Mouse (Mus musculus) cerebellum, adult 11-12 months (tissue): ENCODE measurements around the gene Plpp6.
A peak's percentile ranks its signal among the peaks of the same experiment; 100 is the strongest.

Experiments used
- DNase-seq: peaks from one replicate; pipeline ENCODE4 v3.0.0; 2022

Gene Plpp6

DNA sequence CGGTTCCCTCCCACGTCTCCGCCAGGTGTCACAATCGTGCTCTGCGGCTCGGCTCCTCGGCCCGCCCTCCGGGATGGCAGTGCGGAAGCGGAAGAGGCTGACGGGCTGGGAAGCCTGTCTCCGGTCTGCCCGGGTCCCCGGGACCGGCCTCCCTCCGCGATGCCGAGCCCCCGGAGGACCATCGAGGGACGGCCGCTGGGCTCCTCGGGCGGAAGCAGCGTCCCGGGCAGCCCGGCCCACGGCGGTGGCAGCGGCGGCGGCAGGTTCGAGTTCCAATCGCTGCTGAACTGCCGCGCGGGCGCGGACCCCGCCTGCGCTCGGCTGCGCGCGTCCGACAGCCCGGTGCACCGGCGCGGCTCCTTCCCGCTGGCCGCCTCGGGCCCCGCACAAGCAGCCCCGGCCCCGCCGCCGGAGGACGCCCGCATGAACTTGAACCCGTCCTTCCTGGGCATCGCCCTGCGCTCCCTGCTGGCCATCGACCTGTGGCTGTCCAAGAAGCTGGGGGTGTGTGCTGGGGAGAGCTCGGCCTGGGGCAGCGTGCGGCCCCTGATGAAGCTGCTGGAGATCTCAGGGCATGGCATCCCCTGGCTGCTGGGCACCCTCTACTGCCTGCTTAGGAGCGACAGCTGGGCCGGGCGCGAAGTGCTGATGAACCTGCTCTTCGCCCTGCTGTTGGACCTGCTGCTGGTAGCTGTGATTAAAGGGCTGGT is at the start of gene Plpp6:
Gene Plpp6, plus strand, starts transcription at position 112 of the 710 bp plus-strand sequence.
- peak; percentile 90 for DNase-seq

DNA sequence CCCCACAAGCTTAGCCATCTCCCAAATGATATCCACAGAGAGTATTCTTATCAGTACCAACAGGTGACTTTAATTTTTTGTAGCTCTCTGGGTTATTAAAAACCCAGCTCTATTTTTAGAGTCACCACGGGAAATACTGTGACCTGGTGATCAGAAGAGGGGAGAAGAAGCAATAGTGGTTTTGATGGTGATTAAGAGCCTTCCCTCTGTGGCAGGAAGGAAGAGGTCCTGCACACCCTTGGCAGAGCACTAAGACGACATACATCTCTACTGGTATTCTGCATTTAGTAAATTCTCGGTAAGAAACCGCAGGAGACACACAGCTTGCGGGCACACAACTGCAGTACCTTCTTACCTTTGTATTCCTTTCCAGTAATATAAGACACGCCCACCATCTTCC is 49.2 kb upstream of the Plpp6 start:
- no peak for DNase-seq

DNA sequence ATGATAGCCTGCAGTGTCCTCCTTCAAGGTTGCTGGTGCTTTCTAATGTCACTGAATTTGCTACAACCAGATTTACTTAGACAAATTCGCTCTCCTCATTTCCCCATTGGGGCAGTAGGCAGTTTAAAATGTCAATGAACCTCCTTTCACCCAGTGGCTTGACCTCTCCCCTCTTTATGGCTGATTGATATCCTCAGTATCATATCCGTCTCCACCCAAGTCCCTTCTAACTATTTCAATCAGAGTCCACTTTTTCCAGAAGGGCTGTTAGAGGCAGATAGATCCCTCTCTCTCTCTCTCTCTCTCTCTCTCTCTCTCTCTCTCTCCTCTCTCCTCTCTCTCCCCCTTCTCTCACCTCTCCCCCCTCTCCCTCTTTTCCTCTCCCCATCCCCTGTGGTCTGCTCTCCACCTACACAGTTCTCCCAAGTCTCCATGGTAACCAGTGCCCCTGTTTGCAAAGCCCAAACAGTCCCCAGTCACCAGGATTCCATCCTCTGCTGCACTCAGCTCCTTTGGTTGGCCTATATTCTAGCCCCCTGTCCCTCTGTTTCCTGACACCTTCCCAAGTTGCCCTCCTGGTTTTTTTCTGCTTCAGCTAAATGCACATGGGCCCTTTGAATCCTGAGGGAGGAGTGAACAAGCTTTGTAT is 48.0 kb upstream of the Plpp6 start:
- DNase-seq = no peak

DNA sequence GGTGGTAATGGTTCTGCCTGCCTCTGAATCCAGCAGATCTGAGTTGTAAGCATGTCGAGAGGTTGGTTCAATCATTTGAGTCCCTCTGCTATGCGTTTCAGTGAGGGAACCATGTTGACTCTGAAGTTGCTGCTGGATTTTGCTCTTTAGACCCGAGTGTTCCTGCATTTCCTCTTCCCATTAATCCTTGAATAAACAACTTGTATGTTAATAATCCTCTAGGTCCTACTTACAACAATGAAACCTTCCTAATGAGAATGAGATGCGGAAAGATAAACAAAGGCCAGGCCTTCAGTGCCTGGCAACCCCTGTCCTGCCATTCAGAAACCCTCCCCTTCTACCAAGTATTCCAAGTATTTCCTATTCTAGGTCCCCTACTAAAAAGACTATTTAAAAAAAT is 47.3 kb upstream of the Plpp6 start:
- no peak for DNase-seq

DNA sequence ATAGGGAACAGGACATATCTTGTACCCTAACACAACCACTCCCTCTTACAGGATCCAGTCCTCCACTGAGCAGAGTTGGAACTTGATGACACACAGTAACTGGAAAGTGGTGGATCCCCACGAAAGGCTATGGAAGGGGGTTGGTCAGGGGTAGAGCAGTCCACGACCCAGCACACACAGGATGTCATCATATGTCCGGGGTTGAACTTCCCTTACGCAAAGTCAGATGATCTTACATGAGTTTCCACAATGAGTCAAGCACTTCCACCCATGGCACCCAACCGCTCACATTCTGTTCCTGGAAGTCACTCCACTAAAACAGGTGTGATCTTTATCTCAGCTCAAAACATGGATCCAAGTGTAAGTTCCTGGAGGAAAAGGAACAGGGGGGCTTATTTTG is 45.9 kb upstream of the Plpp6 start:
- no peak for DNase-seq

DNA sequence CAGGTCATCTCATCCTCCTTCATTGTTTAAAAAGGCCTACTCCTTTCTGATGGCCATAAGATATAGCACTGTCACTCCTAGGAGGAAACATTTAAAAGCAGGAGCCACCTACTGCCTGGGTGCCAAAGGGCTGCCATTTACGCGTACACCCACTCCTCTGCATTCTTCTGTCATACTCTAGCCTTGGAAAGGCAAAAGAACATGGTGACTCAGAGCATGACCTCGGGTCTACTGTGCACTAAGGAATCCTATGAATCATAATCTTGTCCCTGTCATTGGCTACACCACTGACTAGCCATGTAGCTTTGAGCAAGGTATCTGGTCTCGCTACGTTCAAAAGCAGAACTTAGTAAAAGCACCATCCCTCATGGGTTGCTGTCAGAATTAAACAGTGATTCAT is 37.4 kb upstream of the Plpp6 start:
- DNase-seq = no peak

DNA sequence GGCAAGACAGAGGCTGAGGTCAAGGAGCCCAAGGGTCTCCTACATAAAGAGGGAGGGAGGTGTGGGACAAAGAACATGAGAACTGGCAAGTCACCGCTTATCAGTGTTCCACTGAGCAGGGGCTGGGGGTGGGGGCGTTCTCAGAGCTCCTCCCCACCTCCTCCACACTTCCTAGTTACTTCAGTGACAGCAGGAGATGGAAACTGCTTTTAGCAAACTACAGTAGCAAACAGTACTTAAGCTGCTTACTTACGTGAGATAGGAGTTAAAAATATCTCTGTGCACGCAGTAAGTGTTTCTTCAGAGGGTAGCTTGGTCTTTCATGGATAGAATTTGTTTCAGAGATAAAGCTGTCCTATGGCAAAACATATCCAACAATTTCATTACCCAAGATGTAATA is 36.4 kb upstream of the Plpp6 start:
- DNase-seq = no peak

DNA sequence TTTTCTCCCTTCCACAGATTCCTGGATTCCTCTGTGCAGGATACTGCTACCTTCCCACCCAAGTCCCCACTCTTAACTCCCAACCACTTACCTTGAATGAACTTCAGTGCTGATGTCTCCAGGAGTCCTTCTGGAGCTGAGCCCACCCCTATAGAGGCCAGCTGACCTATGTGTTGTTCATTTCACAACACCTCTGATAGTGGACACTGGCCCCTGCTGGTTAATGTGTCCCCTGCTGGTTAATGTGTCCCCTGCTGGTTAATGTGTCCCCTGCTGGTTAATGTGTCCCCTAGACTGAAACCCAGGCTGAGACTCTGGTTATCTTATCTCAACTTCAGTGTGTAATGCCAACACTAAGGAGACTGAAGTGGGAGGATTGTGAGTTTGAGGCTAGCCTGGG is 34.7 kb upstream of the Plpp6 start:
- DNase-seq = no peak

DNA sequence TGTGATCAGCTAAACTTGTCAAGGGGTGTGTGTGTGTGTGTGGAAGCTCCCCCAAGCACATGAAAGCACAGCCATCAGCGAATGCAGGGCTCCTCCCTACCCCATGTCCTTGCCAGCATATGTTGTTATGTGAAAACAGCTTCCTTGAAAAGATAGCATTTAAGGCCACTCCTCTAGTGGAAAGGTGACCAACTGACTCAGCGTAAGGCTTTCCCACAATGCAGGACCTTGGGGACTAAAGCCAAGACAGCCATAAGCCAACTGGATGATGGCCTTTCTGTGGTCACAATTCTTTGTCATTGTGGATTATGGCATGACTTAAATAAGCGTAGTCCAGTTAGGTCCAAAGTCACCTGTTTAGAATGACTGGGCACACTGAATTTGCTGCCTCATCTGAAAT is 28.9 kb upstream of the Plpp6 start:
- no peak for DNase-seq

DNA sequence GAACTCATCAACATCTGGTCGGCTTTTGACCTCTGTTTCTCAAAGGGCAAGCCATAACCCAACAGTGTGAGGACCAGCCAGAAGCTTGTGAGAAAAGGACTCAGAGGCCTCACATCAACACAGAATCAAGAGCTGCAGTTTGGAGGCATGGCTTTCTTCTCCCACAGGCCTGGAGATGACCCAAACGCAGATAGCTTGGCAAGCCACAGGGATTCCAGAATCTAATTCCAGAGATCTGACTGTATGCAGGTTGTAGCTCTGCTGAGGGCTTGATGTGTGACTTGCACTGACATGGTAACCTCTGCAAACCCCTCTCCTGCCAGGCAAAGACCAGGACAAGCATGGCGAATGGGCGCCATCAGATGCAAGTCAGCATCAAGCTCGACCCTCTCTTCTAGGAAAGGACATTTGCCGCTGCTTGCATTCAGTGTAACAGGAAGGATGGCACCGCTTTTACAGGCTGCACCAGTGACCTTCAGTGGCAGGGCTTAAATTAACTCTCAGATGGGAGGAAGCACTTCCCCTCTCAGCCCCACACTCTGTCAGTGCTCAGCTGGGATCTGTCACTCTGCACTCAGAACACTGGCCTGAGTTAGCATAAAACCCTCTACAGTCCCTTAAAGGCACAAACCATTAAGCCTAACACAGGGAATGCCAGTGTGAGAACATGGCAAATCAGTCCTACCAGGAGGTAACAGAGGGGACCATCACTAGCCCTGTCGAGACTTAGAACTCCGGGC is 23.4 kb upstream of the Plpp6 start:
- no peak for DNase-seq

DNA sequence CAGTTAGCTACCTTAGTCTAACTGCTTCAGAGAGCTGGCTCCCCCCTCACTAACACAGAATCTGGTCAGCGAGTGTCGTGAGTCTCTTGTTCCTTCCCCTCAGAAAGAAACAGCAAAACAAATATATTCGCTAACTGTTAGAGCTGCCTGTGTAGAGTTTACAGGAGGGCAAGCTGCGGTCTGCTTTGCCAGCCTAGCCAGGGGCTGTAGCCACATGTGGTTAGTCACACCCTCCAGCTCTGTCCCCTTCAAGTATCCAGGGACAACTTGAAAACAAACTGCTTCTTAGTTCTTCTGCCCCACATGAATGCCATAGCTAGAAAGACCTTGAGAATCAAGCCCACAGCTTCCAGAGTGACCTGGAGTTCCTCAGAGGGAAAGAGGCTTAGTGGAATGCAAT is 22.5 kb upstream of the Plpp6 start:
- DNase-seq = no peak

DNA sequence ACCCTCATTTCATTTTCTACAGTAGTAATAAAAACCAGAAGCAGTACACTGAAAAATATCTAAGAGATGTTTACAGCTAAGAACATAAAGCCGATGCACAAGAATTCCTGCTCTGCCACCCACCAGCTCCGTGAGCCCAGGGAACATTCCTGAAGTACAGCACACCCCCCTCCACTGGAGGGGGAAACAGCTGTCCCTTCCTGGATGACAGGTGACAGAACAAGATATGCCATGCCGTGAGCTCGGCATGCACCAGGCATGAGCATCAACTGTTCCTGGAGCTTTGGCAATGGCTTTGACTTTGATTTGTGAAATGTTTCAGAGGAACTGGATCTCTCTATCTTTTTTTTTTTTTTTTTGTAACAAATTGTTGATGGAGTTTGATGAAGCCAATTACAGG is 17.0 kb upstream of the Plpp6 start:
- no peak for DNase-seq

DNA sequence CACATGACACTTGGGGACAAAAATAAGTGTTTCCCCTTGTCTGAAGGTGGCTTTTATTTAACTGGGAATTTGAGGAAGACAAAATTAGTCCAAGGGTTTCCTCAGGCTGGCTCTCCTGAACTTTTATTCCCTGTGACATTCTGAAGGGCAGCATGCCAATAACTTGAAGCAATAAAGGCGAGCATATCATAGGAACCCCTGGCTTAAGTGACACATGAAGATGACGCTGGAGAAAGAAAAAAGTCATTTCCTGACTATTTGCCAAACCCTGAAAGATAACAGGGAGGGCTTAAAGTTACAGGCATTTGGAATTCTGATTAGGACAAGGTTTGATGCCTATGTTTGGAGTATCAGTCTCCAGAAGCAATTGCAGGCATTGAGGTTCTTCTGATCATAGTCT is 16.4 kb upstream of the Plpp6 start:
- no peak for DNase-seq

DNA sequence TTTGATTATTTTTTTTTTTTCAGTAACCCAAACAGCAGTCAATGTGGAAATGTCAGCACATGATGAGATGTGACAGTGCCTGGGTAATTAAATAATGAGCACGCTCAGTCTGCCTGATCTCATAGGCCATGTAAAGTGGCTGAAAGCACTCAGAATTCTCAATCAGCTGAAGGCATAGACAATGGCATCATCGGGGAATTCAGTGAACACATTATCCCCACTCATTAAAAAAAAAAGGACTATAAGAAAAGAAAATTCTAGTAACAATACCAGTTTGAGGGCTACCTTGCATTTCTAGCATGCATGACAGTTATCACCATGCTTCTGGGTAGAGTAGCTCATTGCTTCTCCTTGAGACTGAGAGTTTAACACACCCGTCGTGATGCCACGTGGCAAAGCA is 12.5 kb upstream of the Plpp6 start:
- DNase-seq = no peak

DNA sequence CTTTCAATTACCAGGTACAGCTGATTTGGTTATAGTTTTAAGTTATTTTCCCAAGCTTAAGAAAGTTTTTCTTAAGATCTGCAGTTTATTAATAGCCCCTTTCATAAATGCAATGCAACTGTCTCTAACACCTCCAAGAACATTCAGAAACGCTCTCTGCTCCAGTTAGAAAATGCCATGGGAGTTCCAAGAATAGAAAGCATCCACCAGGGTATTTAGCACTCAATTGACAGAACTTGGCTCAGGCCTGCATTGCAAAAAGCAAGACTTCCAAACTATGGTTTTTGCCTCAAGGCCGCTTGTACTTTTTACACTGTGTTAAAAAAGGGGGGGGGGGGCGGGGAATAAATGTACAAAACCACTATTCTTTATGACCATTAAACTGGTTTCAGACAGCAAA is 640 bp upstream of the Plpp6 start:
- DNase-seq = no peak

DNA sequence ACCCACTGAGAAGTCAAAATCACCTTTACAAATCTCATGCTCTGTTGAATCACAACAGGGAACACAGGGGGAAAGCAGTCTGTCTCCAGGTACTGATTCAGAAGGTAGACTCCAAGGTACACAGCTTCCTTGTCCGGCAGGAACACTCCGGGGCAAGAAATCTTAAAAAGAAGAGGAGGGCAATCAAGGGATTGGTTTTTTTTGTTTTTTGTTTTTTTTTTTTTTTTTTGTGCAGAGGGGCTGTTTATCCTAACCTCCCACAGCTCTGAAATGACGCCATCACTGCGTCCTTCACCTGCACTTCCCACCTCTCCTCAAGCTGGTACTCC is 276 bp upstream of the Plpp6 start:
- no peak for DNase-seq

DNA sequence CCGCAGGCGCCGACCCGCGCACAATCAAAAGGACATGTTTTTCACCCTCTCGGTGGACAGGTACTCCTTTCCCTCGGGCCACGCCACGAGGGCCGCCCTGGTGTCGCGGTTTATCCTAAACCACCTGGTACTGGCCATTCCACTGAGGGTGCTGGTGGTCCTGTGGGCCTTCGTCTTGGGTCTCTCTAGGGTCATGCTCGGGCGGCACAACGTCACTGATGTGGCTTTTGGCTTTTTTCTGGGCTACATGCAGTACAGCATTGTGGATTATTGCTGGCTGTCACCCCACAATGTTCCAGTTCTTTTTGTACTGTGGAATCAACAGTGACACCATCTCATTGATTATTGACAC is 775 bp downstream of the Plpp6 start:
- DNase-seq = no peak

DNA sequence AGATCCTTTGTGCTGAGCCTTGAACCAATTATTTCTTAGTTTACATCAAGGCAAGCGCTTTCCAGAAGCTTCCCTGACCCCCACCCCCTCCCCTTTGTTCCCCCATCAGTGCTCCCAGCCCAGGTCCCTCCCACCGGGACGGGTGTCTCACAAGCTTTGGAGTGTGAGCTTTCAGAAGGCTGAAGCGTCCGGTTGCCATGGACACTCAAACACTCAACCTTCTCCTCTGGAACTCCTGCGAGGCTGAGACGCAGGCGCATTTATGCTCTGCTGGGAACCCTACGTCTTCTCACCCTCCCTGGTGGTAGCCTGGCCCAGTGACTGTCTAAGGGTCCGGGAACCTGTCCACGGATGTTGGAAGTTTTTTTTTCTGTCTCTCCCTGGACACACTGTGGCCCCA is 3.9 kb downstream of the Plpp6 start, which contains the start of gene 4430402I18Rik:
Gene 4430402I18Rik, minus strand, starts transcription at position 149 of the 400 bp plus-strand sequence.
- no peak for DNase-seq

DNA sequence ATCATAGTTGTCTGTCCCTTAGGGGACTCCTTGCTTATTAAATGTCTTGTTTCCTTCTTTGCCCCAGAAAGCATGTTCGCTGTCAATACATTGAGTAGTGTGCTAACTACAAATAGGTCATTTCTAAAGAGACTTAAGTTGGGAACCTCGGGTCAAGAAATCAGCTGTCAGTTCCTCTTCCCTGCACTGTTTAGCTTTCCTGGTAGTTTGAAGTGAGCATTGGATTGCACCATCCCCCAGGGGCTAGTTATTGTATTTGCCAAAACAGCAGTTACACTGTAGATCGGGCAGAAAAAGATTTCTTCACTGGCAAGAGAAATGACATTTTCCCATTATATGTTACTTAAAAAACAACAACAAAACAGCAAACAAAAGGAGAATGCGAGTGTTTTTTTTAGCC is 4.4 kb downstream of the Plpp6 start:
- no peak for DNase-seq

DNA sequence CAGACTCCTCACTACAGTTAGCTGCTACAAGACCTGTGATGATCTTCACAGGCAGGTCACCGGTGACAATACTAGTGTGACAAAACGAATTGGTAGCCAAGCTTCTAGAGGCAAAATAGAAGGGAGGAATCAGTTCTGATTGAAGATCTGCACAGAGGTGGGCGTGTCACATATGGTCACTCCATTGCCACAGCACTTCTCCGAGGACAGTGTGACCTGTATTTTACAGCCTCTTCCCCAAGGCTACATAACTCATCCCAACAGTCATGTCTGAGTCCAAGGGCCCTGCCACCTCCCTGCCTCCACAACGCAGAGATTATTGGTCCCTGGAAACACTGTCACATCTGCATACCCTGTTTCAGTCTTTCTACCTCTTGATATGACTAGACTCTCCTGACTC is 5.5 kb downstream of the Plpp6 start:
- no peak for DNase-seq

DNA sequence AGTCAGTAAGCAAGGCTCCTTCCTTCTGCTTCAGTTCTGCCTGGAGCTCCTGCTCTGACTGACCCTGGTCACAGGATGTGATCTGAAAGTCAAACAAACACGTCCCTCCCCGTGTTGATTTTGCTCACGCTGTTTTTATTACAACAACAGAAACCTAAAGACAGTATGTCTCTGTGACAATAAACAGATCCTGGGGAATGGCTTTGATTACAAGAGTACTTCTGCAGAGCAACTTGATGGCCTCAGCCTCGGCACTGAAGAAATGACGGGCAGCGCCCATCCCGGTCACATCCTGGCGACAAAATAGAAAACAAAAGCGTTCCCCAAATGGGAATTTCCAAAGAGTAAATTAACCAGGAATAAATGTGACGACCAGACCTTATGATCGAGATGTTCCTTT is 6.5 kb downstream of the Plpp6 start:
- no peak for DNase-seq

DNA sequence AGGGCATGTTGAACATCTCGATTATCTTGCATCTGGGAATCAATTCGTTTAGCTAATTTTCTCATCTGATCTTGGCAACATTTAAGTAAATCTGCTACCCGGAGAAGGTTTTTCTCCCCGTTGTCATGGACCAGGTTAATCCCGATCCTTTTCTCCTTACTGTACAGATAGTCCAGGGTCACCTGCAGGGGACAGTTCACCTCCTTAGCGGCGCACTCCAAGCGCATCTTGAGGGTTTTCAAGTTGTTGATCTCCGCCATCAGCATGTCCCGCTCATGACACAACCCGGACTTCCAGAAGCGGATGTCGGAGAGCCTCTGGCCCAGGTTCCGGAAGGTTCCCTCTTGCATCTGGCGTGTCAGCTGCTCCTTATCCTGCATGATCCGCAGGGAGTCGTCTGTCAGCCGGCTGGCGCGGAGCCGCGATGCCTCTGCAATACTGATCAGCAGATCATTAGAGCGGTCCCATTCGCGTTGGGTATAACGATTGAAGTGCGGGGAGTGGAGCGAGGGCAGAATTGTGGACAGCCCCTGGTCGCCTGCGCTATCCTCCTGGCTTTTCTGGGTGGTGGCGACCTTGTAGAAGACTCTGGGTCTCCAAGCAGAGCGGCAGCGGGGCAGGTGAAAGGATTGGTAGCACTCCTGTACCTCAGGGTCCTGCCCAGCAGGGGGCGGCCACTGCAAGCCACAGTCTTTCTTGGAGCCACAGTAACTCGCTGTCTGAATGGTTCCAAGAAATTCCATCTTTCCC is 11.3 kb downstream of the Plpp6 start:
- DNase-seq = peak; percentile 61

DNA sequence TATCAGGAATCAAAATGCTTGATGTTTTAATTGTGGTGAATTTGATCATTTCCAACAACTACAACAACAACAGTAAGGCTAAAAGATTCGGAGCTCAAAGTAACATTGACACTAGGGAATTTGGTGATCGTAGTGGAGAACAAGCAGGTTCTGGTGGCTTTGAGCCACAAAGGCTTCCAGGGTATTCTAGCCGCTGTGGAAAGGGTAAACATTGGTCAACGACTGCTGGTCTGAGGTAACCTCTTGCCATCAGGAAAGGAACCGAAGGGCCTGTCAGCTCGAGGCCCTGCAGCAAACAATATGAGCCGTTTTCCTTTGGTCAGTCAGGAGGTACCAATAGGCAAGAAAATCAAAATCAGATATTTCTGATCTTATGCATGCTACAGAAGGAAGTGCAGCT is 18.9 kb downstream of the Plpp6 start:
- DNase-seq = no peak

DNA sequence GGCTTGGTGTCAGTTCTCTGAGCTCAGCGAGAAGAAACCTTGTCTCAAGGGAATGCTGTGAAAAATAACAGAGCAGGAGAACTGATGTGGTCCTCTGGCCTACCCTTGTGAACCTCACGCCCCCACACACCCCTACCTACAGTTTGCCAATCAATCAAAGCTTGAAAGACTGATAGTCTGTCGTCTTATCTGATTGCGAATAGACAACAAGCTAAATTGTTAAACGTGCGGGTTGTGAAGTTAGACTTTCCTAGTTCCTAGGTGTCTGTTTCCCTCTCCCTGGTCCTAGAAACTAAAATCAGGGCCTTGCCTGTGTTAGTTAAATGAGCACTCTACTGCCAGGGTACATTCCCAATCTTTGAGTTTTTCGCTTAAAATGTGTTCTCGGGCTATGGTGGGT is 25.8 kb downstream of the Plpp6 start:
- DNase-seq = no peak
